Mouse (Mus musculus) liver, embryonic 14.5 days (tissue): ENCODE data around the gene Hormad2.

Source experiments
- CTCF ChIP-seq: IDR thresholded peaks from 2 replicates; pipeline ENCODE4 v1.5.1; 2016; ENCODE audit warnings: antibody characterized with exemption, low read depth, control low read depth
- EP300 ChIP-seq: IDR thresholded peaks from 2 replicates; pipeline ENCODE4 v1.6.1; 2016; ENCODE audit warnings: antibody characterized with exemption, low read depth

DNA sequence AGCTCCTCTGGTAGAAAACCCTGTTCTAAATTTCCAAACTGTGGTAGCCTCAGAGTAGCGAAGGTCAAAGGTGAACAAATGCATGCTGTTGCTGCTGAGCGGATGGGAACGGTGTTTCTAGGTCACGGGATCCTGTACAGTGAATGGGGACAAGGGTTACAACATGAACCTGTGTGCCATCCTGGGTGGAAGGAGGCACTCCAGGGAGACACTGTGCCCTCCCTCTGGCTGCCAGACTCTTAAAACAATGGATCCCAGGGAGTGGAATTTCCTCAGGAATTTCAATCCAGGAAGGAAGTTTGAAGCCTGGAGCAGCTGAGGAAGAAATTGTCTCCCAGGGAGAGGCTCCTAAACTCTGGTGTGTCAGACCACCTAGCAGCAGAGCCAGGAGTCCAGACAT is 25.3 kb upstream of the Hormad2 start:
- no peak for TF ChIP-seq CTCF
- no peak for TF ChIP-seq EP300
